11 mouse cellular contexts compared by ENCODE assay signal in the genomic region with DNA sequence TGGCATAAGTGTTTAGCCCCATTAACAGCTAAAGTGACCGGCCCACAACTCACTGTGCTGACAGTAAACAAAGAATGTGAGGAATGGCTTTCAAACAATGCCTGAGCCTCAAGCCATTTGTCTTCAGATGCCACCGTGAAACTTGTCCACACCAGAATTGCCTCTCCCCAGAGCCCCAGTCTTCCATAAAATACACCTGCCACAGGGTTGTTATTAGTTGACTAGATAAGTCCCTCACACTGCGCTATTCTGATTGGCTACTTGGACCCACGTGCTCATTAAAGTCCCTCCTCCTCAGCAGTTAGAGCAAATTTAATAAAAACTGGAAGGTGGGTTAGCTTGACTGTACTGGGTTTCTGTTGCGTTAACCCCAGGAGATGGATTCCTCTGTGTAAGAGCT.
"Had no signal": no experiment of that assay in that cellular context is flagged by ENCODE, and none has a peak within 500 bp of the region (broad histone marks: within the 10 kb centered on the region; RNA-seq: fewer than 3 reads in every experiment).

No protein-coding gene starts in this region.

- H3K9me3 ChIP-seq: limb, embryonic 12.5 days had no signal

- DNase-seq: kidney, adult 8-10 months; kidney, postnatal 36 days; layer of hippocampus, adult 9-11 months; layer of hippocampus, postnatal 36 days; lung, adult 18-20 months; right cerebral cortex, postnatal 14 days; thymus, postnatal 4 days had no signal

- ATAC-seq: intestine, postnatal 0 days had no signal

- H3K4me3 ChIP-seq: limb, embryonic 12.5 days had no signal

- H3K36me3 ChIP-seq: limb, embryonic 12.5 days had no signal

- H3K27me3 ChIP-seq: limb, embryonic 12.5 days had no signal

- H3K27ac ChIP-seq: kidney, postnatal 0 days; limb, embryonic 12.5 days; liver, embryonic 14.5 days had no signal

- H3K9ac ChIP-seq: limb, embryonic 12.5 days; liver, embryonic 14.5 days had no signal

- H3K4me2 ChIP-seq: limb, embryonic 12.5 days had no signal
